Mouse (Mus musculus): ENCODE data around the gene Col15a1.

DNA sequence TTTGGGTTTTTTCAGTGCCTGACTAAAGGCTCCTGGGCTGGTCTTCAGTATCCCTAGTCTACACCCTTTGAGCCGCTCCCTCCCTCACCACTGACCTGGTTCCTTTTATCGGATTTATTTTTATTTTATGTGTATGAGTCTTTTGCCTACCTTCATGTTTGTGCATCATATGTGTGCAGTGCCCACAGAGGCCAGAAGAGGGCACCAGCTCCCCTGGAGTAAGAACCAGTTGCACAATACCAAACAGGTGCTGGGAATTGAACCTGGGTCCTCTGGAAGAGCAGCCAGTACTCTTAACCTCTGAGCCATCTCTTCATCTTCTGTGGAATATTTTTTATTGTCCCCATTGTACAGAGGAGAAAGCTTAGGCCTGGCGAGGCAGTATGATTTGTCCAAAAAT lies 44.7 kb downstream of the Col15a1 start:
- no peak for TF ChIP-seq CTCF (IDR thresholded peaks at IDR 0.05; ENCODE audit: extremely low read depth, insufficient read length, insufficient replicate concordance, low read depth, low read length)
- no peak for TF ChIP-seq POLR2A (IDR thresholded peaks at IDR 0.05; ENCODE audit: low read depth, low read length)
